Mouse (Mus musculus) embryonic facial prominence, embryonic 14.5 days (tissue): ENCODE measurements around the gene Mymx. TPM values are rescaled to one million over a fixed set of nuclear protein-coding genes. Genes with fewer than 3 reads are reported as not detected.
A peak's percentile ranks its signal among the peaks of the same experiment; 100 is the strongest.

ENCODE experiments used
- ATAC-seq: fragments of 200-750 bp; cut with Nextera tagmentation; 2 replicates; pipeline ENCODE4 v1.8.0; 2017; ENCODE audit warnings: low read depth, moderate number of reproducible peaks, moderate TSS enrichment
- DNase-seq: peaks from one replicate; pipeline ENCODE4 v3.0.0-alpha.2; 2015; ENCODE audit warnings: low spot score
- H3K27ac ChIP-seq: fragments of 300-500 bp; sonication (generic); replicated peaks from 2 replicates; pipeline ENCODE4 v1.5.1; 2014; ENCODE audit warnings: low read depth, mild to moderate bottlenecking, low read length, moderate library complexity
- H3K27me3 ChIP-seq: fragments of 300-500 bp; sonication (generic); replicated peaks from 2 replicates; pipeline ENCODE4 v1.6.1; 2014; ENCODE audit warnings: low read length; ENCODE audit not compliant: control insufficient read depth, insufficient read depth
- H3K36me3 ChIP-seq: fragments of 300-500 bp; sonication (generic); 2 replicates; pipeline ENCODE4 v1.6.1; 2014; ENCODE audit warnings: low read length, mixed read lengths; ENCODE audit not compliant: control insufficient read depth, insufficient read depth
- H3K4me1 ChIP-seq: fragments of 300-500 bp; sonication (generic); 2 replicates; pipeline ENCODE4 v1.6.1; 2014; ENCODE audit warnings: antibody characterized with exemption, low read length; ENCODE audit not compliant: control insufficient read depth, insufficient read depth
- H3K4me2 ChIP-seq: fragments of 300-500 bp; sonication (generic); 2 replicates; pipeline ENCODE4 v1.6.1; 2014; ENCODE audit warnings: low read depth, mild to moderate bottlenecking, low read length, moderate library complexity, mixed read lengths
- H3K4me3 ChIP-seq: fragments of 300-500 bp; sonication (generic); 2 replicates; pipeline ENCODE4 v1.5.1; 2014; ENCODE audit warnings: low read depth, mild to moderate bottlenecking, low read length
- H3K9ac ChIP-seq: fragments of 300-500 bp; sonication (generic); 2 replicates; pipeline ENCODE4 v1.6.1; 2014; ENCODE audit warnings: low read depth, mild to moderate bottlenecking, low read length, moderate library complexity, mixed read lengths
- H3K9me3 ChIP-seq: fragments of 300-500 bp; sonication (generic); 2 replicates; pipeline ENCODE4 v1.6.1; 2016; ENCODE audit warnings: low read length; ENCODE audit not compliant: control insufficient read depth
- WGBS: fragments of 180-500 bp; shearing (Covaris S2); extraction: QIAGEN DNeasy Blood & Tissue Kit; methylation state at CpG from one replicate; pipeline ENCODE4 v1.1.7; 2014; 5-methylcytosine and 5-hydroxymethylcytosine counted together
- polyA plus RNA-seq: library from polyadenylated mRNA; unstranded; fragments of >200 nt; fragmentation: Nextera tagmentation; extraction: Ambion mirVana; gene quantifications from 2 replicates; pipeline ENCODE4 v1.2.1, GENCODE M21; 2014

The Mymx gene
- polyA plus RNA-seq, 1 experiment from 2014 or later = 52.1 TPM

DNA sequence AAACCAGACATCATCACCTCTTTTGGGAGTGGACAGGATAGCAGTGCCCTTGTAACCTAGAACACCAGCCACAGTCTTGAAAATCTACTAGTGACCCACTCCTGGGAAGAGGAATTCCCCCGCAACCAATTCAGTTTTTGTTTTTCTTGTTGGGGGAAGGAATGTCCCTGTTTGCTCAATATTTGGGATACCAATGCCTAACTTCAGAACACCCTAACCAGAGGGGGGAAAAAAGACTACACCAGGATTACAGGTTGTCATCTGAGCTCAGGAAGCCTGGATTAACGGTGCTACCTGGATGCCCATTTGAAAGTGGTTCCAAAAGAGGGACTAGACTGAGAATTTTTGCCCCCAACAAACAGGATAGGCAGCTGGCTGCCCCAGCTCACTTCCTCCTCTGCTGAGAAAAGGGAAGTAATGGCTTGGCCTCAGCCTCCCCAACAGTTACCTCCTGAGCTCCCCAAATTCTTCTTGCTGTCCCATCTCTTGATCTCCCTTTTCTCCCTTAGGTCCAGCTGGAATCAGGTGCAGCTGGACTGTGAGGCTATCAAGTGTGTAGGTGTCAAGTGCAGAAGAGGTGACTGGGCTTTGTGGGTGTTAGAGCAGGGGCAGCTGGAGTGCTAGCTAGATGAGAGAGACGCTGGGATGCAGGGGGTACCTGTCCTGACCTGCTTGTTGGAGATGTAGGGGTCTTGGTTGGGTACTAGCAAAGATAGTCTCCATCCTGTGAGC, 45.2 kb downstream of the Mymx start:
- ATAC-seq = no peak
- Histone ChIP-seq H3K4me2 (peak overlapping the region; percentile 72), H3K9me3 (no peaks in the 10 kb centered on the region), H3K36me3 (no peaks in the 10 kb centered on the region), H3K4me1 (peaks cover 9% of the 10 kb centered on the region; the same call in 1 of the 2 replicates), H3K27me3 (peaks cover 12% of the 10 kb centered on the region), H3K4me3 (peak overlapping the region; percentile 48), H3K27ac (no peak overlapping the region), H3K9ac (peak overlapping the region; percentile 68)
- no peak for DNase-seq
- 66% methylated on average over 3 of the region's 3 CpGs for WGBS

DNA sequence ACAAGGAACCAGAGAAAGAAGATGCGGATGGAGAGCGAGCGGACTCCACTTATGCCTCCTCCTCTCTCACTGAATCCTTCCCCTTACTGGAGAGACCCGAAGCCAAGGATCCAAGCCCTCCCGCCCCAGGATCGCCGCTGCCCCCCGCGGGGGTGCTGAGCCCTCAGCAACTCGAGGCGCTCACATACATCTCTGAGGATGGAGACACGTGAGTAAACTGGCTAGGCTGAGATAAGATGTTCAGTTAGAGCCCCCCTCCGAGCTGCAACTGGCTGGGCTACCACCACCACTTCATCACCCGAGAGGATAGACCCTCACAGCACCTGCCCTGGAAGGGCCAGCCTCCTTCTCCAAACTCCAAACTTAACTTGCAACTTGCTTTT, 45.8 kb downstream of the Mymx start:
- no peak for DNase-seq
- ATAC-seq = no peak
- Histone ChIP-seq H3K4me1 (peaks cover 9% of the 10 kb centered on the region; the same call in 1 of the 2 replicates), H3K4me2 (peak overlapping the region; percentile 72), H3K27me3 (peaks cover 12% of the 10 kb centered on the region), H3K9me3 (no peaks in the 10 kb centered on the region), H3K27ac (no peak overlapping the region), H3K36me3 (no peaks in the 10 kb centered on the region), H3K9ac (peak overlapping the region; percentile 68), H3K4me3 (peak overlapping the region; percentile 48)
- whole genome bisulfite sequencing = 3% methylated on average over 11 of the region's 14 CpGs

DNA sequence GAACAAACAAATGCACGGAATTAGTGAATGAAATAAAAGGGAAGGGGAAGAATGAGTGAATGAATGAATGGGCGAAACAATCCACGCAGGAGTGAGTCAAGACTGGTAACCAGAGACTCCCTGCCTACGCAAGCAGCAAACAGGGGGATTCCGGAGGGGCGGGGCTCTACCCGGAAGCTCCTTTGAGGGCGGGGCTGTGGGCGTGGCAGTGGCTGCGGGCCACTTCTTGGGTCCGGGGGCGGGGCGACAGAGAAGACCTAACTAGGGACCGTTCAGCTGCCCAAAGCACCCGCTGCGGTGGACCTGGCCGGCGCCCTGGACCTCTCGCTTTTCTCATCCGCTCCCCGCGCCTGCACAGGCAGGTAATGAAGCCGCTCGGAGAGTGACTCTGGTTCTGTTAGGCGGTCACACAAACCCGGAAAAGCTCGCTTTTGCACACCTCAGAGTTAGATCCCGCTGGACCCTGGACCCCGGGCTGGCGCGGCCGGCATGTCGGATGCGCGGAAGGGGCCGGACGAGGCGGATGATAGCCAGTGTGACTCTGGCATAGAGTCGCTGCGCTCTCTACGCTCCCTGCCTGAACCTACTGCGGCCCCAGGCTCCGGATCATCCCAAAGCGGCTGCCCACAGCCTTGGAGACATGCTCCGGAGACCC, 46.3 kb downstream of the Mymx start, which contains the start of gene Nfkbie:
TSS of gene Nfkbie (plus strand) at position 252 of the 655 bp plus-strand sequence.
- Histone ChIP-seq H3K4me2 (peak within 1 kb of the TSS; percentile 72), H3K27me3 (peaks cover 12% of the 10 kb centered on the region), H3K36me3 (no peaks in the 10 kb centered on the region), H3K27ac (no peak within 1 kb of the TSS), H3K4me3 (peak within 1 kb of the TSS; percentile 48), H3K4me1 (peaks cover 9% of the 10 kb centered on the region; the same call in 1 of the 2 replicates), H3K9me3 (no peaks in the 10 kb centered on the region), H3K9ac (peak within 1 kb of the TSS; percentile 68)
- peak; percentile 76 for ATAC-seq
- peak; percentile 96 for DNase-seq
- 1% methylated on average over 40 of the region's 45 CpGs for WGBS

DNA sequence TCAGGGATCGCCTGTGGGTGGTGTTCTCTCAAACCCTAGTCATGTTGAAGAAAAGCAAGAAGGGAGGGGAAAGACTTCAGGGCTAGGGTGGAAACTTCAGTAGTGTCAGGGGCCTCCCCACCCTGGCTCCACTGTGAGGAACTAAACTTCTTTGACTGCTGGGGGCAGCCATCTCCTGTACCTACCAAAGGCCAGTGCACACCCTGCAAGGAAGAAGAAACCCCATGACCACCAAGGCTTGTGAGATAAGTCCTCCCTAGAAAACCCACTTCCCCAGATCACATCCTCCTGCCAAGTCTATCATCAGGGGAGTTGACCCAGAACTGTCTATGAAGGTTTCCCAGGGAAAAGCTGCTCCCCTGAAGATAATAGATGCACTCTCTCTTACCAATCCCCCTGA, 47.5 kb downstream of the Mymx start:
- WGBS = 50% methylated on average over 1 of the region's 1 CpGs
- H3K36me3 ChIP-seq = no peaks in the 10 kb centered on the region

DNA sequence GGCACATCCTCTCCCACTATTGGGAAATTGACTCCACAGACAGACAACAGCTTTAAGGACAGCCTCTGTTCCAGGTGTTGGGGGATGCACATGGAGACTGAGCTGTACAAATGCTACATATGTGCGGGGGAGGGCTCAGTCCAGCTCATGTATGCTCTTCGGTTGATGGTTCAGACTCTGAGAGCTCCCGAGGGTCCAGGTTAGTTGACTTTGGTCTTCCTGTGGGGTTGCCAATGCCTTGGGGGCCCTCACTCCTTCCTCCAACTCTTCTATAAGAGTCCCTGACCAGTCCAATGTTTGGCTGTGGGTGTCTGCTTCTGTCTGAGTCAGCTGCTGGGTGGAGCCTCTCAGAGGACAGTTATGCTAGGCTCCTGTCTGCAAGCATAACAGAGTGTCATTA, 48.8 kb downstream of the Mymx start:
- no peaks in the 10 kb centered on the region for H3K36me3 ChIP-seq
- ATAC-seq = no peak
- H3K9me3 ChIP-seq = no peaks in the 10 kb centered on the region
- peaks cover 9% of the 10 kb centered on the region; the same call in 1 of the 2 replicates for H3K4me1 ChIP-seq
- peaks cover 17% of the 10 kb centered on the region for H3K27me3 ChIP-seq
- H3K9ac ChIP-seq = no peak overlapping the region
- no peak overlapping the region for H3K4me2 ChIP-seq
- H3K4me3 ChIP-seq = no peak overlapping the region
- no peak overlapping the region for H3K27ac ChIP-seq
- WGBS = 84% methylated on average over 2 of the region's 3 CpGs
- DNase-seq = no peak

More for the DNA sequence above, 47.5 kb downstream of the Mymx start:
- Histone ChIP-seq H3K27ac (no peak overlapping the region), H3K4me3 (no peak overlapping the region), H3K9me3 (no peaks in the 10 kb centered on the region), H3K4me1 (peaks cover 9% of the 10 kb centered on the region; the same call in 1 of the 2 replicates), H3K4me2 (no peak overlapping the region), H3K27me3 (peaks cover 12% of the 10 kb centered on the region), H3K9ac (no peak overlapping the region)
- no peak for ATAC-seq
- no peak for DNase-seq

DNA sequence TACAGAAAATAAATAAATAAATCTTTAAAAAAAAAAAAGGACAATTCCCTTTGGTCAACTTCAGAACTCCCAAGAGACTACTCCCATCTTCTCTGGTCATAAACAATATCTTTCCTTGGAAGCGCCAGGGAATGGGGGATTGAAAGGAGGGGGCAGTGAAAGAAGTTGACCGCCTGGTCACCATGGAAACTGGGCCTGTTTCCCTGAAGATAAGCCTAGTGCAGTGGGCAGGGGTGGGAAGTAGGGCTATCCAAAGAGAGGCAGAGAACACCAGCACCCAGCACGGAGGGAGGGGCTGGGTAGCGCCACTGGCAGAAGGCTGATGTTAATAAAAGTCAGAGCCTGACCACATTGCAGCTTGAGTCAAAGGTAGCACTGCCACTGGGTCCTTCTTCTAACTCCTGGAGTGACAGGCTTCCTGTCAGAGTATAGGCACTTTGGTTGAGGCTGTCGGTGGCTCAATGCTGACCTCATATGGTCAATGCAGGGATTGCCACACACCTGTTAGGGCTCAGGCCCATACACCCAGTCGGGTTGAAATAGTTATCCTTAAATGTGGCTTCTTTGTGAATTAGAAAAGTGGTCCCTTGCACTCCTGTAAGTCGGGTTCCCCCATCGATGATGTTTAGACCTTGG, 50.0 kb downstream of the Mymx start:
- WGBS = 8% methylated on average over 8 of the region's 8 CpGs
- DNase-seq (peak; percentile 76), ATAC-seq (peak; percentile 28; the same call in 1 of the 2 replicates)
- Histone ChIP-seq H3K4me3 (no peak overlapping the region), H3K9ac (no peak overlapping the region), H3K27ac (no peak overlapping the region), H3K36me3 (no peaks in the 10 kb centered on the region), H3K27me3 (peaks cover 26% of the 10 kb centered on the region), H3K4me1 (peaks cover 9% of the 10 kb centered on the region; the same call in 1 of the 2 replicates), H3K4me2 (no peak overlapping the region), H3K9me3 (no peaks in the 10 kb centered on the region)

DNA sequence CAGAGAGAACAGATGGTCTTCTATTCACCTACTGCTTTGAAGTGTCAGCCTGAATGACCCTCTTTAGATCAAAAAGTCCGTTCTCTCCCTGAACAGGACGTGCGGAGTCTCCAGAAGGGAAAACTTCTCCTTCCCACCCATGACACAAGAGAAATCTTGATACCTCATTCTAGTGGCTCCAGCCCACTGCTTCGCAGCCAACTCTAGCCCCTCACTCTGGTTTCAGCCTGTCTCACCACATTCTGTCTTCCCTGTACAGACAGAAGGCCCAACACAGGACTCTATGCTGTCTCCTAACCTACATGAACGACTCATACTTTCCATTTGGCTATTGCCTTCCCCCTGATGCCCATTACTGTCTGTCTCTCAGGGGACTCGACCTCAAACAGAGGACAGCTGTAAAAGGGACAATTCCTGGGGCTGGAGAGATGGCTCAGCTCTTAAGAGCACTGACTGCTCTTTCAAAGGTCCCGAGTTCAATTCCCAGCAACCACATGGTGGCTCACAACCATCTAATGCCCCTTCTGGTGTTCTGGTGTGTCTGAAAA, 50.6 kb downstream of the Mymx start:
- no peak for DNase-seq
- Histone ChIP-seq H3K27me3 (peaks cover 26% of the 10 kb centered on the region), H3K27ac (no peak overlapping the region), H3K9ac (no peak overlapping the region), H3K36me3 (0 out of 2 replicates have a peak, but pooled peaks cover 5% of the 10 kb centered on the region), H3K4me2 (no peak overlapping the region), H3K4me1 (peaks cover 4% of the 10 kb centered on the region; the same call in 1 of the 2 replicates), H3K4me3 (no peak overlapping the region), H3K9me3 (no peaks in the 10 kb centered on the region)
- no peak for ATAC-seq
- 56% methylated on average over 7 of the region's 7 CpGs for WGBS
